In the genomic region with DNA sequence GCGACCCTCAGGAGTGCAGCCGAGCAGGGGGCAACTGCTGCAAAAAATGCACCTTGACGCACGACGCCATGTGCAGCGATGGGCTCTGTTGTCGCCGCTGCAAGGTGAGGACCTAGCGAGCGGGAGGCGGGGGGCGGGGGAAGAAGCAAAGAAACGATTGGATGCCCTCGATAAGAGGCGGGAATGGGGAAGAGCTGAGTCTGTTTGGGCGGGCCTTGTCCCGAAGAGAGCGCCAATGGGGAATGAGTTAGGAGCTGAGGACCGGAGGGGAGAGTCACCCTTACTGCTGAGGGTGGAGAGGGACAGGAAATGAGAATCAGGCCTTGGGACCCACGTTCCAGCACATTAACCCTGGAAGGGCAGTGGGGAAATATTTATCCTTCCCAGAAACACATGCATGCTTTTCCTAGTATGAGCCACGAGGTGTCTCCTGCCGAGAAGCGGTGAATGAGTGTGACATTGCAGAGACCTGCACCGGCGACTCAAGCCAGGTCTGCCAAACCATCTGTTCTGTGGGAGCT, we compare ENCODE assay signal across 9 mouse cellular contexts. TPM values are rescaled to one million over a fixed set of nuclear protein-coding genes. Genes with fewer than 3 reads are reported as not detected.
DNase-seq lines count a peak whose midpoint lies in the region; ATAC-seq and TF ChIP-seq lines count a peak whose summit lies in the region.
"Had no signal": no experiment of that assay in that cellular context is flagged by ENCODE, and none has a peak within 500 bp of the region (broad histone marks: within the 10 kb centered on the region; RNA-seq: fewer than 3 reads in every experiment).

No protein-coding gene starts in this region.

- TF ChIP-seq POLR2A in testis, adult 2 months (IDR thresholded peaks at IDR 0.05; ENCODE audit: control insufficient read depth, low read depth, low read length) = peak; percentile 36; the same call in 1 of the 2 replicates

- 0 out of 2 replicates have a peak, but pooled peaks cover 7% of the 10 kb centered on the region for H3K4me1 ChIP-seq in intestine, postnatal 0 days (replicated peaks; ENCODE audit: control insufficient read depth, insufficient read depth, low read length)
- H3K4me1 ChIP-seq in limb, embryonic 13.5 days = peaks cover 55% of the 10 kb centered on the region
- peaks cover 42% of the 10 kb centered on the region for H3K4me1 ChIP-seq in midbrain, embryonic 14.5 days (ENCODE audit: control insufficient read depth, insufficient read depth, low read length)
- H3K4me1 ChIP-seq in testis, adult 2 months (ENCODE audit: control insufficient read depth, insufficient read depth, low read length) = peaks cover 26% of the 10 kb centered on the region

- H3K4me2 ChIP-seq in intestine, postnatal 0 days (replicated peaks; ENCODE audit: low read depth) = peak overlapping the region; percentile 95
- peak overlapping the region; percentile 89 for H3K4me2 ChIP-seq in limb, embryonic 13.5 days (replicated peaks)
- peak overlapping the region; percentile 93 for H3K4me2 ChIP-seq in midbrain, embryonic 14.5 days (ENCODE audit: low read length)

- no peaks in the 10 kb centered on the region for H3K36me3 ChIP-seq in intestine, postnatal 0 days (ENCODE audit: control insufficient read depth, insufficient read depth)
- H3K36me3 ChIP-seq in limb, embryonic 13.5 days = peaks cover 16% of the 10 kb centered on the region
- peaks cover 25% of the 10 kb centered on the region for H3K36me3 ChIP-seq in midbrain, embryonic 14.5 days (ENCODE audit: control insufficient read depth, insufficient read depth, low read length)
- no peaks in the 10 kb centered on the region for H3K36me3 ChIP-seq in testis, adult 2 months (ENCODE audit: control insufficient read depth, insufficient read depth, low read length)
- H3K36me3 ChIP-seq: G1E had no signal

- peak; percentile 39 to 66 for DNase-seq in spleen, postnatal 4 days (ENCODE audit: low spot score in 2 of 2)
- no peak for DNase-seq in spleen, postnatal 14 days (ENCODE audit: low spot score in 2 of 2)
- DNase-seq in embryo, embryonic 9.5 days (ENCODE audit: extremely low spot score) = peak; percentile 88
- peak; percentile 99 for DNase-seq in heart, adult 11 months
- DNase-seq in midbrain, embryonic 14.5 days = peak; percentile 94

- peak overlapping the region; percentile 24; the same call in 1 of the 2 replicates for H3K9ac ChIP-seq in intestine, postnatal 0 days (ENCODE audit: low read depth, low read length)
- H3K9ac ChIP-seq in limb, embryonic 13.5 days = peak overlapping the region; percentile 82
- H3K9ac ChIP-seq in midbrain, embryonic 14.5 days (replicated peaks; ENCODE audit: low read length) = peak overlapping the region; percentile 88

- H3K9me3 ChIP-seq in intestine, postnatal 0 days (ENCODE audit: control insufficient read depth) = no peaks in the 10 kb centered on the region
- H3K9me3 ChIP-seq in limb, embryonic 13.5 days = no peaks in the 10 kb centered on the region
- H3K9me3 ChIP-seq in midbrain, embryonic 14.5 days (ENCODE audit: control insufficient read depth, low read length) = no peaks in the 10 kb centered on the region
- H3K9me3 ChIP-seq: G1E had no signal

- no peaks in the 10 kb centered on the region for H3K27me3 ChIP-seq in intestine, postnatal 0 days (replicated peaks; ENCODE audit: control insufficient read depth, insufficient read depth, low read length)
- H3K27me3 ChIP-seq in limb, embryonic 13.5 days = no peaks in the 10 kb centered on the region
- H3K27me3 ChIP-seq in midbrain, embryonic 14.5 days (ENCODE audit: control insufficient read depth, insufficient read depth, low read length) = no peaks in the 10 kb centered on the region
- H3K27me3 ChIP-seq in testis, adult 2 months (ENCODE audit: control insufficient read depth, insufficient read depth, low read length) = no peaks in the 10 kb centered on the region

- peak overlapping the region; percentile 57; the same call in 1 of the 2 replicates for H3K27ac ChIP-seq in intestine, postnatal 0 days (ENCODE audit: low read depth, low read length)
- peak overlapping the region; percentile 96 for H3K27ac ChIP-seq in limb, embryonic 13.5 days
- H3K27ac ChIP-seq in midbrain, embryonic 14.5 days (replicated peaks; ENCODE audit: low read depth, low read length) = peak overlapping the region; percentile 97
- H3K27ac ChIP-seq in testis, adult 2 months (ENCODE audit: control insufficient read depth, insufficient read depth, low read depth, low read length) = no peak overlapping the region

- ATAC-seq in intestine, postnatal 0 days = peak; percentile 69
- ATAC-seq in limb, embryonic 13.5 days (ENCODE audit: low FRiP score, low read depth) = peak; percentile 93
- ATAC-seq in midbrain, embryonic 14.5 days (ENCODE audit: low FRiP score, low TSS enrichment) = peak; percentile 76

- TF ChIP-seq CTCF in intestine, postnatal 0 days (IDR thresholded peaks at IDR 0.05; ENCODE audit: low read depth) = peak; percentile 72
- no peak for TF ChIP-seq CTCF in testis, adult 2 months (IDR thresholded peaks at IDR 0.05; ENCODE audit: control insufficient read depth, insufficient read depth, insufficient replicate concordance, low read depth, low read length)

- H3K4me3 ChIP-seq in intestine, postnatal 0 days (ENCODE audit: low read depth, low read length) = peak overlapping the region; percentile 48
- peak overlapping the region; percentile 68 for H3K4me3 ChIP-seq in limb, embryonic 13.5 days
- peak overlapping the region; percentile 60 for H3K4me3 ChIP-seq in midbrain, embryonic 14.5 days (replicated peaks; ENCODE audit: low read depth, low read length)
- H3K4me3 ChIP-seq in testis, adult 2 months (ENCODE audit: control insufficient read depth, low read depth, low read length) = peak overlapping the region; percentile 60

- 1% methylated on average over 25 of the region's 25 CpGs for WGBS in intestine, postnatal 0 days
- WGBS in limb, embryonic 13.5 days = under 1% methylated on average over 25 of the region's 25 CpGs
- WGBS in midbrain, embryonic 14.5 days = 1% methylated on average over 25 of the region's 25 CpGs

RNA-seq across cellular contexts. Expression of gene Adam11, which starts 13.4 kb away (rescaled TPM):
- 0.80 and 1.3 TPM in 2 replicates for polyA plus RNA-seq in intestine, postnatal 0 days (2015; fragmentation: Nextera tagmentation; extraction: Ambion mirVana)
- polyA plus RNA-seq in limb, embryonic 13.5 days (2015; fragmentation: Nextera tagmentation; extraction: Ambion mirVana) = 14.7 and 15.8 TPM in 2 replicates
- 18.2 and 24.1 TPM in 2 replicates for polyA plus RNA-seq in midbrain, embryonic 14.5 days (2014; fragmentation: Nextera tagmentation; extraction: Ambion mirVana)
- polyA plus RNA-seq in testis, adult 2 months (2012; rRNA removed) = 12.9 and 14.8 TPM in 2 replicates
- polyA plus RNA-seq: G1E had no signal

RNA-seq across cellular contexts. Expression of gene Gjc1, which starts 44.8 kb away (rescaled TPM):
- polyA plus RNA-seq in intestine, postnatal 0 days (2015; fragmentation: Nextera tagmentation; extraction: Ambion mirVana) = 16.1 and 18.8 TPM in 2 replicates
- polyA plus RNA-seq in limb, embryonic 13.5 days (2015; fragmentation: Nextera tagmentation; extraction: Ambion mirVana) = 75.6 and 78.1 TPM in 2 replicates
- polyA plus RNA-seq in midbrain, embryonic 14.5 days (2014; fragmentation: Nextera tagmentation; extraction: Ambion mirVana) = 32.0 and 33.9 TPM in 2 replicates
- polyA plus RNA-seq in testis, adult 2 months (2012; rRNA removed) = 9.9 and 10.1 TPM in 2 replicates
- polyA plus RNA-seq: G1E had no signal

Comparison
In these comparisons a context has a peak if more than half of its experiments do, and no peak if none do; other contexts are left out.
1. DNase-seq: peak in spleen, postnatal 4 days (2 of 2), embryo, embryonic 9.5 days (single experiment), heart, adult 11 months (single experiment) and midbrain, embryonic 14.5 days (single experiment); none in spleen, postnatal 14 days (0 of 2).
2. H3K9ac ChIP-seq: peak in every context shown above with its lines; median percentile 88 in midbrain, embryonic 14.5 days; 82 in limb, embryonic 13.5 days; 24 in intestine, postnatal 0 days.
3. Peak in every context shown above with its lines, with median percentiles within 50 percentile points of each other: ATAC-seq, H3K4me2 ChIP-seq and H3K4me3 ChIP-seq.